Mouse (Mus musculus) heart, postnatal 14 days (tissue): ENCODE data around the gene Gm21962. TPM values are rescaled to one million over a fixed set of nuclear protein-coding genes. Genes with fewer than 3 reads are reported as not detected.
"Not testable (repeated sequence)": the region's sequence is repeated elsewhere in the genome, so short reads cannot be mapped to it uniquely, and the experiment has no call there.

Experiments used
- DNase-seq, 2 experiments: peaks; one replicate each; pipeline ENCODE4 v3.0.0; 2021 to 2022
- intact Hi-C: fragments of 180-260 bp; cut with DNase I; formaldehyde crosslinking; loops from one replicate; pipeline ENCODE4 v1.15.1; 2025
- long read RNA-seq, 2 experiments: library from polyadenylated mRNA; stranded (forward); transcript quantifications; one replicate each; pipeline ENCODE4 v2.0.0; 2021
- total RNA-seq, 2 experiments: library from RNA; stranded (reverse); gene quantifications; 2 replicates each; pipeline ENCODE4 v1.2.3; 2021

The Gm21962 gene
- not detected for total RNA-seq
- long read RNA-seq, experiment 1, result 0 reads
- long read RNA-seq, experiment 2, result 0 reads

DNA sequence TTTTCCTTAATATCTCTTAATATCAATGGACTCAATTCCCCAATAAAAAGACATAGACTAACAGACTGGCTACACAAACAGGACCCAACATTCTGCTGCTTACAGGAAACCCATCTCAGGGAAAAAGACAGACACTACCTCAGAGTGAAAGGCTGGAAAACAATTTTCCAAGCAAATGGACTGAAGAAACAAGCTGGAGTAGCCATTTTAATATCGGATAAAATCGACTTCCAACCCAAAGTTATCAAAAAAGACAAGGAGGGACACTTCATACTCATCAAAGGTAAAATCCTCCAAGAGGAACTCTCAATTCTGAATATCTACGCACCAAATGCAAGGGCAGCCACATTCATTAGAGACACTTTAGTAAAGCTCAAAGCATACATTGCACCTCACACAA, at the start of gene Gm21962:
TSS of gene Gm21962 (plus strand) at position 301 of the 400 bp plus-strand sequence.
- intact Hi-C loops, DNase-seq: not testable (repeated sequence)

DNA sequence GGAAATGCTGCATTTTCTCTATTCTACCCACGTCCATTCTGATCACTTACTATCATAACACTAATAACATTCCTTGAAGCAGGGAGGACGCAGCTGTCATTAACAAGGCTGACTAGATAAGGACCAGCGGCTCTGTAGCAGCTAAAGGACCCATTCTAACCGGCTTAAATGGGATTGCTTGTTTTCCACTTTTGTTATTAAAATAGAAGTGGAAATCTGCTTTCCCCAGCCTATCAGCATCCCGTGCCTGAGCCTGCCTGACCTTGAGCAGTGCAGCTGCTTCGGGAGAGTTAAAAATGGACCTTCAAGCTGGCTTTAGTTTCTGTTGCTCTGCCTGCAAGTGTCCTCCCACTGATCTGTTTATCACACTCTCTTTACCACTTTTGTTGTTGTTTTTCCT, 49.2 kb upstream of the Gm21962 start:
- DNase-seq, result peak in 1 of 2 experiments; percentile 8
- intact Hi-C loops, result no loop called here

DNA sequence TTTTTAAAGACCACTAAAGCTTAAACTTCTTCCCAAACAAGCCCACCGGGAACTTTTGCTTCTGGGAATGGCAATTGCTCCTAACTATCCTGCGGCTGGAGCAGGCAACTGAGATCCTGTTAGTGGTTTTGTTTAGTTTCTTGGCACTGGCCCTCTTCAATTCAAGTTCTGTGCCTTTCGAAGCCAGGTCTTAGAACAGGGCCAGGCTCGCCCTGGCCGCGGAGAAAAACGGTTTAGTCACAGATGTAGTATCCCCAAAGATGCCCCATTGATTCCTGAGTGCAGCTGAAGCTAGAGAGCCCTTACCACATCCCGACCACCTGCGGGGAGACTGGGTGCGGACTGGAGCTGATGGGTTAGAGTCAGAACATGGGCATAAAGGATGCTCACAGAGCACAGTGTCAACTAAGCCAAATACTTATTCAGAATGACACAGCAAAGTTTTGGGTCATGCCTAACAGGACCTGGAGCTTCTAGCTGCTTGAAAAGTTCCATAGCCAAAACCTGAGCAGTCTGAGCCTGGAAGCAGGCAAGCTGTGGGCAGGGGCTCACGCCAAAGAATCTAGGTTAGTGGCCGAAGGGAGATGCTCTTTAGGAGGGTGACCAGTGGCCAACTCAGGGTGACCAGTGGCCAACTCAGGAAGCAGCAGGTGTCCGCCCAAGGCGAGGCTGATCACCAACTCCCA, 48.3 kb upstream of the Gm21962 start:
- intact Hi-C loops, result no loop called here
- peak in 1 of 2 experiments; percentile 0 for DNase-seq

DNA sequence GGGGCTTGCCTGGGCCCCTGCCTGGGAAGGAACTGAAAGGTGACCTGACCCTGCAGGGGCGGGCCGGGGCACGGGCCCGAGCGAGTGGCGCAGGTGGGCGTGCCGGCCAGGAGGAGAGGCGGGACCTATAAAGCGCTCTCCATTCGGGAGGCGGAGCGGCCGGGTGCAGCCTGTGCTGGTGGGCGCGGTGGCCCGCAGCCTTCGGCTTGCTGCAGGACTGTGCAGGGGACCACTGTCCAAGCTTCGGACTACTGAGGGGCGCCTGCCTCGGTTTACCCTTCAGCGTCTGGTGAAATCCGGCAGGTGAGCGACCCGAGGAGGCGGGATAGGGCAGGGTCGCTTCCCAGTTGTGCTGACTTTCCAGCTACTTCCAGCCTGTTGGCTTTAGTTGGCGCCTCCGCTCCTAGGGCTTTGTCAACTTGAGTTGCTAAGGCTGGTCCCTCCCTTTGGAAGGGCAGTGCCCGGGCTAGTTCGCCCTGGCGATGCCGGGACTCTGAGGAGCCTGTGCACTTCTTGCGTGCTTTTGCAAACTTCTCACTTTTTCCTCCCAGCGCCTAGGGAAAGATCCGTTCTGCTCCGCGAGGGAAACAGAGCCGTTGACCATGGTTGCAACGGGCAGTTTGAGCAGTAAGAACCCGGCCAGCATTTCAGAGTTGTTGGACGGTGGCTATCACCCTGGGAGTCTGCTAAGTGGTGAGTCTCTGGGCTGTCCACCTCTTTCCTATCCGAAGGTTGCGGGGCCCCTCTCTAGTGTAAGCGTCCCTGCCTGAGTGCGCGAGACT, 47.6 kb upstream of the Gm21962 start:
- intact Hi-C loops, result no loop called here
- peak; percentile 63 to 64 for DNase-seq

DNA sequence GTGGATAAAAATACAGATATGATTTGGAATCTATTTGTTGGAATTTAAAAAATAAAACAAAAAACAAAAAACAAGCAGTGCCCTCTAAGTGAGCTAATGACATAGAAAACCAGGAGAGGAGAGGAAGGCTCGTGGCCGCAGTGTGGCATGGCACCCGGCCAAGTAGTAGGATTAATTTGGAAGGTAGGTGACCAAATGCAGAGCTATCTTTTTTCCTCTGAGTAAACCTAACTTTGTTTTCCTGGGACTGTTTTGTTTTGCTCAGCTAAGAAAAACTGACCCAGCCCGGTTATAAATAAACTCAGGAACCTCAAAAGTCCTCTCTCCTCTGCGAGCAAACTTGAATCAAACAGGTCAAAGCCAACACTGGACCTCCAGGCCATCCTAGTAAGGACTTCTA, 46.3 kb upstream of the Gm21962 start:
- peak; percentile 7 to 17 for DNase-seq
- intact Hi-C loops, result no loop called here

DNA sequence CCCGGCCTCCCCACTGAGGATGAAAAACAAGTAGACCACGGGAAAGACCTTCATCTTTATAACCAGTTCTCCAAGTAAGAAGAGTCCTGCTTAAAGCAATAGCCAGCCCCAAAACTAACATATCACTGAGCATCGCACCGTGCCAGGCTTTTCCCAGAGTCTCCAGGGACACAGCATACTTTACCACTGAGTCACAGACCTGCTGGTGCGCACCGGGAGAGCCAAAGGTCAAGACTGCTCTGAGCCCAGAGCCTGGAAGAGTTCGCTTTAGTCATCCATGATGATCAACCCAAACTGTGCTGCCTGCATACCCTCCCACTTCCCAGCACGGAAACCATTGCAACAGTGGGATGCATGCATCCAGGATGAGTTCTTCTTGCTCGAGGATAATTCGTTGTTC, 37.6 kb upstream of the Gm21962 start:
- intact Hi-C loops, result no loop called here
- no peak for DNase-seq

DNA sequence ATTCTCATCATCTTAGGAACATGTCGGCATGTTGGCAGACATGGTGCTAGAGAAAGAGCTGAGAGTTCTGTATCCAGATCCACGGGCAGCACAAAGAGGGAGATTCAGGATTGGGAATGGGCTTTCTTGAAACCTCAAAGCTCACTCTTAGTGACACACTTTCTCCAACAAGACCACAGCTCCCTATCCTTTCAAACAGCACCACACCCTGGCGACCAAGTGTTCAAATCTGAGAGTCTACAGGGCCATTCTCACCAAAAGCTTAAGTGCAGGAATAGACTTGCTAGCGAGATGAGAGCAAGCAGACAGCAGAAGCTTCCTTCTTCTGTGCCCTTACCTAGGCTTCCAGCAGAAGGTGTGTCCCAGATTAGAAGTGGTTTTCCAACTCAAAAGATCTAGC, 34.8 kb upstream of the Gm21962 start:
- intact Hi-C loops, result no loop called here
- no peak for DNase-seq

DNA sequence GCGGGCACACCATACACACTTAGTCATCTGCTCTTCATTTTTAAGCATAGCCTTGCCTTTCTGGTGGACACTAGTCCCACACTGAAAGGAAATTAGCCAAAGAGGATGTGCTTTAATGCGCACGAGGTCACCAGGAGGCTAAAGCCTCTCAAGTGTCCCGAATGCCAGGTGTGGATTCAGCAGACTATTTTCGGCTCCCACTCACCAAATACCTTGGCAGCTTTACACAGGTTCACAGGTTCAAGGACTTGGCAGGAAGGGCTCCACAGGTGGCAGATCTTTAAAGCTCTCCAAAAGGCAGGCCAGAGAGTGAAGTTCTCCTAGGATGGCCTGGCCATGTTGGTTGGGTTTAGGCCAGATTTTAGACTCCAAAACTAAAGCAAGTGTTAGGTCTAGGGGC, 30.1 kb upstream of the Gm21962 start:
- intact Hi-C loops, result no loop called here

DNA sequence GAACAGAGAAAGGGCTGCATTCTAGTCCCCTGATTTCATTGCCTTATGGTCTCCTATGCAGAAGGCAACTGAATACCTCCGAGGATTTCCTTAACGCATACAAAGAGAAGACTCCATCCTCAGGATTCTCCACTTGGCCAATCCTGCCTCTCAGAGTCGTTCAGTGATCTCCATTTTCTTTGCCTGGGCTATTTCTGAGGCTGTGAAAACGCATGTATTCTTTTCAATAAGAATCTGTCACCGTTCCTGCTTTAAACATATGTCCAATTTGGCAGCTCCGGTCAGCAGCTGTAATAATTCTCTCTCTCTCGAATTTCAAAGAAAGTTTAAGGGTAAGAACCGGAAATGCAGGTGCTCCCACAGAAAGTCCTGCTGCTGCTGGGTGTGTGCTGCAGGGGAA, 29.2 kb upstream of the Gm21962 start:
- intact Hi-C loops, result no loop called here
- DNase-seq, result no peak

More for the DNA sequence above, 30.1 kb upstream of the Gm21962 start:
- peak in 1 of 2 experiments; percentile 9 for DNase-seq

DNA sequence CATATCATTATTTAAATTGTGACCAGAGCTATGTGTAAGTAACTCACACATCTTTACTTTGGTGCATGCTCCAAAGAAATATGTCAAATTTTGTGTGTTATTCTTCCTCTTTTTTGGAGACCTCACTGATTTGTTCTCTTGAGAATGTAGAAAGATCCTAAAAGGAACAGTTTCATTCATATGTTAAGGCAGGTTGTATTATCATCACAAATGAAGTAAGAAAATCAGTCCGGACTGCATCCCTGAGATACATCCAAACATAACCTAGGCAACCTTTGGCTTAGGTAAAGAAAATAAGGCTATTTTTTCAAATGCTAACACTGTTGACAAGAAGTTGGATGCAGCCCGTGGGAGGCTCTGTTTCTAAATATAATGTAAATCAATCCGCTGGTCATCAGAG, 28.8 kb upstream of the Gm21962 start:
- no peak for DNase-seq
- intact Hi-C loops, result no loop called here

DNA sequence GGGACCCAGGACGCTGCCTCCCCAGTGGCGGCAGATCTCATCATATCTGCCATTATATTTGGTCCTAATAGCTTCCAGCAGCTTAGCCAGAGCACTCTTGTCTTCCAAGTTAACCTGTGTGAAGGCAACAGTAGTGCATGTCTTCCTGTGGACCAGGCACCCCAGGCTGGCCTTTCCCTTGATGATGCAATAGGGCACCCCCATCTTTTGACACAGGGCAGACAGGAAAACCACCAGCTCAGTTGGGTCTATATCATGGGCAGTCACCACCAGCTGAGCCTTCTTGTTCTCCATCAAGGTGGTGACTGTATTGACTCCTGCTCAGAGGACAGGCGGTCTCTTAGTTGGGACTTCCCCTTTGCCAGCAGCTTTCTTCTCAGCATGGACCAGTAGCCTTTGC, 27.2 kb upstream of the Gm21962 start:
- no peak for DNase-seq
- intact Hi-C loops, result no loop called here

DNA sequence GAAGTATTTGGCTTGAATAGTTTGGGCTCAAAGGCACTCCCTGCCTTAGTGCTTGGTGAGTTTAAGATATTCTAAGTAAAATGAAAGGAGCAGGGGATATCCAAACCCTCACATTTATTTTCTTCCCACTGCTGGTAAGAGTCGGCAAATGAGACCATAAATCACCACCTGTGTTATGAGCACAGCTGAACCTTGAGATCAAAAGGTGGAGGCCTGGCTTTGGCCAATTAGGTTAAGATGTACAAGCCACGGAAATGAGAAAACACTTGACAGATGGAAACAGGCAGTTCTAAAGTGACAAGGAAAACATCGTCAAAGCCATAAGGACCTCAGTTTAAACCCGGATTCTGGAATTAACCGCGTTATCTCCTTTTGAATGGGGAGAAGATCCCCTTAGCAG, 26.4 kb upstream of the Gm21962 start:
- intact Hi-C loops, result no loop called here
- no peak for DNase-seq

DNA sequence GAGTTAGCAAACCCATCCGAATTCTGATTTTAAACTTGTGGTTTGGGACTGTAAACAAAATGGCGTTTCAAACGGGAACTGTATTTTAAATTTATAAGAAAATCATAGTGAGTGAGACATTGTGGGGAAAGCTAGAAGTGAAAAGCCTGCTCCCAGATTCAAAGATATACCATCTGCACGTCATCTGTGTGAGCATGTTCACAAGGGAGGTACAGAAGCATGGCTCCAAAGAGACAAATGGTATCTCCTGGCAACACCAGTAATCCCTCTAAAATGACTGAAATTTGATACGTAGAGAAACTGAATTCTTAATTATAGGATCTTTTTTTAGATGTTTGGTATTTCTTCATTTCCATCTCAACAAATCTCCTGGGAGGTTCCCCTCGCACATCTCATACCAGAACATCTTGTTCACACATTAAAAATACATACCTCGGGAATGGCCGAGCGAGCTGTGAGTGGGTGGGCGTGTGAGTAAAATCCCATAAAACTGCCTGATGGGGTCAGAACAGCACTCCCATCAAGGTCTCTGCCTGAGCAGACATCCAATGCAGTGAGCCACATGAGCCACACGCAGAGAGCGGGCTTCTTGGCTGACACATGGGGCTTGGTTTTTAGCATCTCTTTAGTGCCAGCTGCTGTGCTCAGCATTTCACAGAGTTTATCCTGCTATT, 23.8 kb upstream of the Gm21962 start:
- DNase-seq, result no peak
- intact Hi-C loops, result no loop called here

DNA sequence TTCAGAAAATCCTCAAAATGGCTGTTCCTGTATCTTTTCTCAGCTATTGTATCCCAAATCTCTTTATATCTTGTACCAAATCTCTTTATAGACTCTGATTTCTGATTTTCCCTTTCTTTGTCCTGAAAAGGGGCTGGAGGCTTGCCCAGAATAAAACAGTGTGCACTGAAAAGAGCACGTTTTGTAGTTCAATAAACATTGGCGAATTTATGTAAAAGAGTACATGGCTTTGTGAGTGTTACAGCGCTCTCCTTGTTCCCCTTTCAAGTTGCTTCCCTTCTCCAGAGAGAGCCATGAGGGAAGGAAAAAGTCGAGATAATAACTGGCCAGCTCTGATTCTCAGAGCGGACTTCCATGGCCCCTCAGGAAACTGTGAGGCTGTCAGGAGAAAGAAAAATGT, 22.2 kb upstream of the Gm21962 start:
- DNase-seq, result no peak

DNA sequence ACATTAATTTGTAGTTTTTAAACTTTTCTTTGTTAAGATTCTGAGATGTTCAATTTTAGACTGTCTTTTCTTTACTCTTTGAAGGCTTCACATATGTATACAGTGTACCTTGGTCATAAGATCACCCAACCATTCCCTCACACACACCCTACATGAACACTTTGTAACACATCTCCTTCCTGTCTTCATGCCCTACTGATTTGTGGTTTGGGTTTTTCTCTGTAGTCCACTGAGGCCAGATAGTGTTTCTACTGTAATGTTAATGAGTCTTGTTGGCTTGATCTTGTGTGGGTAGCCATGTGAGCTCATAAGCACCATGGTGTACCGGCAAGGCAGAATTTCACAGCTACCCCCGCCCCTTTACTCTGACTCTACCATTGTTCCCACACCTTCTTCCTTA, 18.5 kb upstream of the Gm21962 start:
- DNase-seq, result no peak
- intact Hi-C loops, result no loop called here

More for the DNA sequence above, 22.2 kb upstream of the Gm21962 start:
- intact Hi-C loops, result no loop called here

DNA sequence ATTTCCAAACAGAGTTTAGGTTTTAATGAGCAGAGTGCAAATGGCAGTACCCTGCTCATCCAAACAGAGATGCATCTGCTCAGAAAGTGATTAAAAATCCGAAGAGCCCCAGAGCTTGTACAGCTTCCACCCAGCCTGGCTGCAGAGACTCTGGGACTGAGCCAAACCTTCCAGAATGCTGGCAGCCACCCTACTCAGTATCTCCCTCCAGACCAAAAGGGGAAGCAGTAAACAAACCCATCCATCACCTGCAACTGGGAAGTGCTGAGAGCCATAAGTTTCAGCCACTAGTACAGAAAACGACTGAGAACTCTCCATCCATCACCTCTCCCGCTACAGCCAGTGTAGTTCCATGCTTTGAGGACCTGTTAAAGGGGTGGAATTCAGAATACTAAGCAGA, 9.6 kb downstream of the Gm21962 start:
- intact Hi-C loops, result no loop called here

DNA sequence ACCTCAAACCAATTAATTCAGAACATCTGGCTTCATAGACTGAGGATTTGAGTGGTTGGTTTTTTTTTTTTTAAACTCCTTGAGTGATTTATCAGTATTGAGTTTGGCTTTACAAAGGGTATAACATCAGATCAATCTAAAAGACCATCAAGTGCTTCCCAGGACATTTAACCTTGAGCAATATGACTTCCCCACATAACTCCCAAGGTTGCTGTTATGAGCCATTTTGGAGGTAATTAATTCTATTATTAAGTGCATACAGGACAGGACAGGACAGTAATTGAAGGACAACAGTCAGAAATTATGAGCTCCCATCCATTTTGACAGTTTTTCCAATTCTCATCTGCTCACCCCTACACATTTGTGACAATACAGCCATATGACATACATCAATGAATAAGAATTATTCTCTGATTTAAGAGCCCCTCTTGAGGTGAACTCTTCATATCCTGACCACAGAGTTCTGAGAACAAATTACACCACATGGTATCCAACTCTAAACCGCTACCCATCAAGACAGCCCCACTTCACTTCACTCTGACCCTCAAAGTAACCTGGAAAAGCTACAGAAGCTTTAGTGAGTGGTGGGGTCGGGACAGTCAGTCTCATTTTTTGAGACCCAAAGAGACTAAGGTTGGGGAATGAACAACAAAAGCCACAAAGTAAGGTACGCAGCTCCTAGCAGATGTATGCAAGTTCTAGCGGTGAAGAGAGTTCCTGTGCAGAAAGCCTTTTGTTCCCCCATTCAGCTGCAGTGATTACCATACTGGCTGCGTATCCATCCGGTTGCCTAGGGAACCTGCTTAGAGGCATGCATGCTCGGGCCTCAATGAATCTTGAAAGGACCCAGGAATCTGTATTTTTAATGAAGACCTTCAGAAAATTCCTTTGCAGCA, 11.8 kb downstream of the Gm21962 start:
- no peak for DNase-seq
- intact Hi-C loops, result no loop called here

More for the DNA sequence above, 9.6 kb downstream of the Gm21962 start:
- peak; percentile 44 to 69 for DNase-seq

DNA sequence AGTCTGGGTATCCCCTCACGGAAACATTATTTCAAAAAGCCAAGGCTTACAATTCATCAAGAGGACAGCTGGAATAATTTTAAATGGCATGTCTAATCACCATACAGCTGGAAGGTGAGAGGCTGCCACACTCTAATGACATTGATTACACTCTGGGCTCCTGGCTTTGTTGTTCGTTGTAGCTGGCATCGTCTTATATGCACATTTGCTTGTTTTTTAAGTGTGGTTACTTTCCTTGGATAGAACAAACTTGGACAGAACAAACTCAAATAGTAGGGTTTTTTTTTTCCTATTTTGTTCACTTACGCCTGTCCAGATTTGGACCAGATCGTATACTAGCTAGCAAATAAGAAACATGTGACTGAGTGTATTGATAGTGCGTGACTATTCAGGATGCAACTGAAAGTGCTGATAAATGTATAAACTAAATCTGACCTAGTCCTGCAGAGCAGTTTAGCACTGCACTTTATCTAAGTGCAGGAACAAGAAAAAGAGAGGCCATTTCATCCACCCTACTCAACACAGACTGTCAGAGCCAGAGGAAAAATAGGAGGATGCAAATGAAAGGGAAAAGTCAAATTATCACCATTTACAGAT, 12.6 kb downstream of the Gm21962 start:
- no peak for DNase-seq
- intact Hi-C loops, result no loop called here

DNA sequence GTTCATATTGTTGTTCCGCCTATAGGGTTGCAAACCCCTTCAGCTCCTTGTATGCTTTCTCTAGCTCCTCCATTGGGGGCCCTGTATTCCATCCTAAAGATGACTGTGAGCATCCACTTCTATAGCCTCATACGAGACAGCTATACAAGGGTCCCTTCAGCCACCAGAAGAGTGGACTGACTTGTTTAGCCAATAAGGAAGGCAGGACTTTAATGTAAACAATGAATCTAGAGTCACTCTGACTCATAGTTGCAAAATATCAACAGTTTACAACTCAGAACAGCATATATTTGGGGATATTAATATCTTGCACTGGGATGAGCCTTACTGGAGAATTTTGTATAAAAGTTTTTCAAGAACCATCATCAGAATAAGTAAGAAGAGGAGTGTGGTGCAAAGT, 15.6 kb downstream of the Gm21962 start:
- intact Hi-C loops, result no loop called here
- no peak for DNase-seq

DNA sequence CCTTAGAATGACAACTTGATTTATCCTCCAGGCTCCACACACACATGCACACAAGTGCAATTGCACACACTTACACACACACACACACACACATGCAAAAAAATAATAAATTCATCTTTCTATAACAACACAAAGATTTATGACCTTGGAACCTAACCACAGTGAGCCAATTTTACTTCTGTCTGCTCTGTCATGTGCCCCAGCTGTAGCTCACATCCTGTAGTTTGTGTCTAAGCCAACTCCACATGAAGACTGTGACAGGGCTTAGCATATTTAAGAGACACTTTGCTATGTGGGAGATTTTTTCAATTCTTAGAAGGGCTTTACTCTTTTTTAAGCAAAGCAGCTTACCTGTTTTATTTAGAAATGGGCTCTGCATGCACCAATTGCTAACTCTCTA, 20.2 kb downstream of the Gm21962 start:
- no peak for DNase-seq
- intact Hi-C loops, result no loop called here
